Mouse (Mus musculus) ovary, postnatal 14 days (tissue): ENCODE results near the gene Vmp1.

Experiments
- DNase-seq: peaks from one replicate; pipeline ENCODE4 v3.0.0; 2022; ENCODE audit warnings: low spot score

The Vmp1 gene

GRCm38 (mm10) chr11:86671041-86671675, 12.5 kb downstream of the Vmp1 start:
- DNase-seq, result no peak

GRCm38 (mm10) chr11:86668169-86668568, 15.5 kb downstream of the Vmp1 start:
- DNase-seq, result no peak

- no peak for DNase-seq
Observed at GRCm38 (mm10) chr11:86667553-86667952, 16.1 kb downstream of the Vmp1 start.

- no peak for DNase-seq
Observed at GRCm38 (mm10) chr11:86664406-86664805, 19.2 kb downstream of the Vmp1 start.

- DNase-seq, result no peak
Observed at GRCm38 (mm10) chr11:86663977-86664376, 19.7 kb downstream of the Vmp1 start.

GRCm38 (mm10) chr11:86662986-86663895, 20.4 kb downstream of the Vmp1 start:
- DNase-seq, result no peak

GRCm38 (mm10) chr11:86657863-86658262, 25.8 kb downstream of the Vmp1 start:
- no peak for DNase-seq

GRCm38 (mm10) chr11:86656849-86657567, 26.6 kb downstream of the Vmp1 start:
- no peak for DNase-seq

- DNase-seq, result no peak
Observed at GRCm38 (mm10) chr11:86655671-86656070, 28.0 kb downstream of the Vmp1 start.

- DNase-seq, result no peak
Observed at GRCm38 (mm10) chr11:86654096-86654495, 29.5 kb downstream of the Vmp1 start.

GRCm38 (mm10) chr11:86653446-86653845, 30.2 kb downstream of the Vmp1 start:
- DNase-seq, result peak; percentile 69

GRCm38 (mm10) chr11:86652578-86652979, 31.1 kb downstream of the Vmp1 start:
- DNase-seq, result no peak

GRCm38 (mm10) chr11:86650676-86651075, 33.0 kb downstream of the Vmp1 start:
- DNase-seq, result no peak

- no peak for DNase-seq
Observed at GRCm38 (mm10) chr11:86649542-86649941, 34.1 kb downstream of the Vmp1 start.

- no peak for DNase-seq
Observed at GRCm38 (mm10) chr11:86647706-86648447, 35.8 kb downstream of the Vmp1 start.

- no peak for DNase-seq
Observed at GRCm38 (mm10) chr11:86646885-86647459, 36.7 kb downstream of the Vmp1 start.

GRCm38 (mm10) chr11:86646136-86646834, 37.4 kb downstream of the Vmp1 start:
- DNase-seq, result no peak

GRCm38 (mm10) chr11:86644553-86644952, 39.1 kb downstream of the Vmp1 start:
- no peak for DNase-seq

GRCm38 (mm10) chr11:86641714-86642113, 41.9 kb downstream of the Vmp1 start:
- no peak for DNase-seq

GRCm38 (mm10) chr11:86637697-86638096, 45.9 kb downstream of the Vmp1 start:
- DNase-seq, result no peak

- no peak for DNase-seq
Observed at GRCm38 (mm10) chr11:86634396-86634795, 49.2 kb downstream of the Vmp1 start.
